Mouse (Mus musculus) testis, adult 2 months (tissue): ENCODE results near the gene Npy.

ENCODE experiments used
- CTCF ChIP-seq: fragments of 200-500 bp; IDR thresholded peaks from 2 replicates; pipeline ENCODE4 v1.5.1; 2012; ENCODE audit warnings: low read depth, mild to moderate bottlenecking, inconsistent platforms, low read length, moderate library complexity; ENCODE audit not compliant: control insufficient read depth, insufficient read depth, insufficient replicate concordance
- POLR2A ChIP-seq: fragments of 200-500 bp; IDR thresholded peaks from 2 replicates; pipeline ENCODE4 v1.6.1; 2012; ENCODE audit warnings: low read depth, mild to moderate bottlenecking, inconsistent platforms, low read length, moderate library complexity; ENCODE audit not compliant: control insufficient read depth

DNA sequence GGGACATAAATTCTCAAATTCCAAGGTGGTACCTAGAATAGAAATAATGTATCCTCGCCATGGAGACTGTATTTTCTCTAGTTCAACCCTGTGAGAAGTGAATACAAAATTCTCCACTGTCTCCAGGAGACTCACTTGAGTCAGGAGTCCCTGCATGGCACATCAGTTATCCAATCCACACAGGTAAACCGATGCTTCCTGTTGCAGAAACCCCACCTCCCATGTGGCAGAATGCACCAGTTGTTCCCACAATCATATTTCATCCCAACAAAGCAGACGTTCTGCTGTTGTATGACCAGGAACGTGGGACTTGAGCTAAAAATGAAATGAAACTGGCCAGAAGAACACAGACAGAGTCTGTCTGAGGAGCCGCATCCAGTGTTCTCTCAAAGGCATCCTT is 5.3 kb upstream of the Npy start:
- TF ChIP-seq CTCF (no peak), POLR2A (no peak)
